8 mouse cellular contexts compared by ENCODE assay signal in the genomic region with DNA sequence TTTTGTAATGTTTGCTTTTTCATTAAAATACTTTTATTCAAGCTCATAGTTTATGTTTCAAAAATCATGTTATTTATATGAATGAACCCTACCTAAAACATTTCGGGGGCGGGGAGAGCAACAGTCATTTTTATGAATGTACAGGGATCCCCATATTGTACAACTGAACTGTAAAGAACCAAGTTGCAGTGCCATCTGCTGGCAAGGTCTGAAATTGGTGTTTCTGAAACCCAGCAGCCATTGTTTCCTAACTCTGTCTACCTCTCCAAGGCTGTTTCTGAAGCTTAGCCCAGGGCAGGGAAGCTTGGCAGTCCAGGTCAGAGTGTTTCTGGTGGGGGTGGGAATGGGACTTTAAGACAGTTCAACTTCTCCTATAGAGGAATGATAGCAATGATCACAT. TPM values are rescaled to one million over a fixed set of nuclear protein-coding genes. Genes with fewer than 3 reads are reported as not detected.
DNase-seq lines count a peak whose midpoint lies in the region; ATAC-seq lines count a peak whose summit lies in the region.

No protein-coding gene starts in this region.

- H3K27ac ChIP-seq in midbrain, embryonic 14.5 days (replicated peaks; ENCODE audit: low read depth, low read length) = no peak overlapping the region

- DNase-seq in ovary, postnatal 36 days (ENCODE audit: low spot score) = peak; percentile 32
- no peak for DNase-seq in ovary, adult 18-20 months (ENCODE audit: low spot score)
- peak; percentile 48 for DNase-seq in adrenal gland, adult 18-20 months (ENCODE audit: low spot score in 2 of 2)
- peak; percentile 83 for DNase-seq in embryo, embryonic 10 days (ENCODE audit: low spot score)
- DNase-seq in heart, postnatal 36 days = peak; percentile 45 to 65
- DNase-seq in left cerebral cortex, adult 18-20 months (ENCODE audit: low spot score in 2 of 2) = peak; percentile 69 to 74
- peak; percentile 90 for DNase-seq in midbrain, embryonic 14.5 days
- DNase-seq in telencephalon, adult 2 months (ENCODE audit: low read depth, low spot score) = peak; percentile 41

- H3K4me2 ChIP-seq in midbrain, embryonic 14.5 days (ENCODE audit: low read length) = no peak overlapping the region

- H3K27me3 ChIP-seq in midbrain, embryonic 14.5 days (ENCODE audit: control insufficient read depth, insufficient read depth, low read length) = no peaks in the 10 kb centered on the region

- intact Hi-C loops in heart, postnatal 36 days (cut with DNase I) = loop anchor here (1.0 kb wide), 1 partner anchor 168 kb away; no protein-coding TSS in a partner anchor

- no peak overlapping the region for H3K4me3 ChIP-seq in midbrain, embryonic 14.5 days (replicated peaks; ENCODE audit: low read depth, low read length)

- ATAC-seq in midbrain, embryonic 14.5 days (ENCODE audit: low FRiP score, low TSS enrichment) = no peak; the same call in 1 of the 2 replicates

- H3K4me1 ChIP-seq in midbrain, embryonic 14.5 days (ENCODE audit: control insufficient read depth, insufficient read depth, low read length) = no peaks in the 10 kb centered on the region

- 26% methylated on average over 2 of the region's 2 CpGs for WGBS in midbrain, embryonic 14.5 days

- no peak overlapping the region for H3K9ac ChIP-seq in midbrain, embryonic 14.5 days (replicated peaks; ENCODE audit: low read length)

- peaks cover 13% of the 10 kb centered on the region for H3K36me3 ChIP-seq in midbrain, embryonic 14.5 days (ENCODE audit: control insufficient read depth, insufficient read depth, low read length)

- no peaks in the 10 kb centered on the region for H3K9me3 ChIP-seq in midbrain, embryonic 14.5 days (ENCODE audit: control insufficient read depth, low read length)

RNA-seq across cellular contexts. Expression of gene Btbd10, which starts 57.4 kb away (rescaled TPM):
- 10 to 100 TPM; 15.0 to 18.6 TPM for total RNA-seq in adrenal gland, adult 18-20 months (2021)
- total RNA-seq in heart, postnatal 36 days (2021) = 1 to 10 TPM; 8.9 to 9.3 TPM
- 10 to 100 TPM; 86.6 to 90.3 TPM for total RNA-seq in left cerebral cortex, adult 18-20 months (2021)
- polyA plus RNA-seq in midbrain, embryonic 14.5 days (2014; fragmentation: Nextera tagmentation; extraction: Ambion mirVana) = 72.3 and 77.8 TPM in 2 replicates

Comparison
In these comparisons a context has a peak if more than half of its experiments do, and no peak if none do; other contexts are left out.
1. RNA of gene Btbd10, which starts 57.4 kb away (total RNA-seq): 86.6 to 90.3 TPM in left cerebral cortex, adult 18-20 months; 15.0 to 18.6 TPM in adrenal gland, adult 18-20 months and 8.9 to 9.3 TPM in heart, postnatal 36 days; every median in the first group is over 4 times any median in the second.